Mouse (Mus musculus) small intestine, adult 2 months (tissue): ENCODE data around the gene Ndufb6. TPM values are rescaled to one million over a fixed set of nuclear protein-coding genes. Genes with fewer than 3 reads are reported as not detected.

Experiments
- H3K27ac ChIP-seq: fragments of 200-500 bp; 2 replicates; pipeline ENCODE4 v1.5.1; 2012; ENCODE audit warnings: low read depth, low read length, control low read depth, inconsistent platforms; ENCODE audit not compliant: insufficient read depth
- H3K27me3 ChIP-seq: fragments of 200-500 bp; 2 replicates; pipeline ENCODE4 v1.6.1; 2012; ENCODE audit warnings: mild to moderate bottlenecking, moderate library complexity, low read length, inconsistent platforms; ENCODE audit not compliant: control insufficient read depth, insufficient read depth
- H3K36me3 ChIP-seq: fragments of 200-500 bp; 2 replicates; pipeline ENCODE4 v1.6.1; 2012; ENCODE audit warnings: mild to moderate bottlenecking, low read length, control low read depth, inconsistent platforms; ENCODE audit not compliant: control insufficient read depth, insufficient read depth
- H3K4me1 ChIP-seq: fragments of 200-500 bp; 2 replicates; pipeline ENCODE4 v1.6.1; 2012; ENCODE audit warnings: low read length, inconsistent platforms, mixed read lengths; ENCODE audit not compliant: control insufficient read depth, insufficient read depth, insufficient read length
- H3K4me3 ChIP-seq: fragments of 200-500 bp; 2 replicates; pipeline ENCODE4 v1.5.1; 2012; ENCODE audit warnings: low read depth, mild to moderate bottlenecking, control low read depth, inconsistent platforms, low read length, moderate library complexity
- CTCF ChIP-seq: fragments of 200-500 bp; IDR thresholded peaks from 2 replicates; pipeline ENCODE4 v1.5.1; 2012; ENCODE audit warnings: low read depth, mild to moderate bottlenecking, control low read depth, inconsistent platforms, low read length, moderate library complexity, mixed read lengths; ENCODE audit not compliant: insufficient replicate concordance, insufficient read length; ENCODE audit errors: extremely low read depth
- POLR2A ChIP-seq: fragments of 200-500 bp; IDR thresholded peaks from 2 replicates; pipeline ENCODE4 v1.6.1; 2012; ENCODE audit warnings: low read depth, mild to moderate bottlenecking, control low read depth, inconsistent platforms, low read length, moderate library complexity
- WGBS: fragments of 180-500 bp; shearing (Covaris S2); methylation state at CpG from one replicate; pipeline ENCODE4 v1.1.7; 2018; 5-methylcytosine and 5-hydroxymethylcytosine counted together
- polyA plus RNA-seq: library from polyadenylated mRNA; depleted of rRNA; stranded (reverse); fragments of >200 nt; gene quantifications from 2 replicates; pipeline ENCODE4 v1.2.3, GENCODE M21; 2012; rRNA removed

The Ndufb6 gene
- polyA plus RNA-seq: 69.4 and 70.1 TPM in 2 replicates

- TF ChIP-seq POLR2A (peak; percentile 86), CTCF (no peak)
- Histone ChIP-seq H3K36me3 (peaks cover 6% of the 10 kb centered on the region), H3K27me3 (no peaks in the 10 kb centered on the region), H3K4me1 (peaks cover 3% of the 10 kb centered on the region; the same call in 1 of the 2 replicates), H3K27ac (peak within 1 kb of the TSS; percentile 91), H3K4me3 (peak within 1 kb of the TSS; percentile 86)
- under 1% methylated on average over 36 of the region's 36 CpGs for WGBS
Observed at GRCm38 (mm10) chr4:40279276-40279900, at the start of gene Ndufb6. Gene Ndufb6 (minus strand): TSS chr4:40279421.

GRCm38 (mm10) chr4:40327161-40327560, 47.9 kb upstream of the Ndufb6 start:
- Histone ChIP-seq H3K36me3 (no peaks in the 10 kb centered on the region), H3K4me3 (no peak overlapping the region), H3K27me3 (no peaks in the 10 kb centered on the region), H3K27ac (no peak overlapping the region), H3K4me1 (no peaks in the 10 kb centered on the region)
- 85% methylated on average over 3 of the region's 3 CpGs for WGBS
- TF ChIP-seq POLR2A (no peak), CTCF (no peak)

GRCm38 (mm10) chr4:40324620-40325019, 45.4 kb upstream of the Ndufb6 start:
- WGBS: 78% methylated on average over 7 of the region's 7 CpGs
- Histone ChIP-seq H3K36me3 (no peaks in the 10 kb centered on the region), H3K4me3 (no peak overlapping the region), H3K4me1 (no peaks in the 10 kb centered on the region), H3K27ac (no peak overlapping the region), H3K27me3 (no peaks in the 10 kb centered on the region)
- TF ChIP-seq CTCF: no peak

GRCm38 (mm10) chr4:40317404-40317803, 38.2 kb upstream of the Ndufb6 start:
- TF ChIP-seq POLR2A (no peak), CTCF (no peak)
- Histone ChIP-seq H3K4me1 (no peaks in the 10 kb centered on the region), H3K4me3 (no peak overlapping the region), H3K36me3 (no peaks in the 10 kb centered on the region), H3K27ac (no peak overlapping the region), H3K27me3 (no peaks in the 10 kb centered on the region; the same call in 1 of the 2 replicates)
- WGBS: 83% methylated on average over 3 of the region's 3 CpGs

- no peaks in the 10 kb centered on the region; the same call in 1 of the 2 replicates for H3K27me3 ChIP-seq
- TF ChIP-seq POLR2A: no peak
- no peak for TF ChIP-seq CTCF
- H3K36me3 ChIP-seq: no peaks in the 10 kb centered on the region
- H3K27ac ChIP-seq: no peak overlapping the region
- H3K4me1 ChIP-seq: no peaks in the 10 kb centered on the region
- H3K4me3 ChIP-seq: no peak overlapping the region
- 78% methylated on average over 6 of the region's 6 CpGs for WGBS
Observed at GRCm38 (mm10) chr4:40313026-40313425, 33.8 kb upstream of the Ndufb6 start.

GRCm38 (mm10) chr4:40312213-40312612, 33.0 kb upstream of the Ndufb6 start:
- TF ChIP-seq CTCF (no peak), POLR2A (no peak)
- Histone ChIP-seq H3K36me3 (no peaks in the 10 kb centered on the region), H3K4me1 (no peaks in the 10 kb centered on the region), H3K27ac (no peak overlapping the region), H3K27me3 (no peaks in the 10 kb centered on the region; the same call in 1 of the 2 replicates), H3K4me3 (no peak overlapping the region)
- 21% methylated on average over 1 of the region's 1 CpGs for whole genome bisulfite sequencing

- Histone ChIP-seq H3K27ac (no peak overlapping the region), H3K27me3 (no peaks in the 10 kb centered on the region; the same call in 1 of the 2 replicates), H3K4me1 (no peaks in the 10 kb centered on the region), H3K4me3 (no peak overlapping the region), H3K36me3 (no peaks in the 10 kb centered on the region)
- WGBS: 22% methylated on average over 11 of the region's 11 CpGs
- TF ChIP-seq POLR2A: no peak
- no peak for TF ChIP-seq CTCF
Observed at GRCm38 (mm10) chr4:40310796-40311383, 31.7 kb upstream of the Ndufb6 start.
